Mouse (Mus musculus) CH12.LX (cell line): ENCODE results near the gene Ntm. TPM values are rescaled to one million over a fixed set of nuclear protein-coding genes. Genes with fewer than 3 reads are reported as not detected.

ENCODE experiments used
- DNase-seq: peaks from one replicate; pipeline ENCODE4 v3.0.0-alpha.2; 2013; ENCODE audit errors: extremely low read depth
- H3K27ac ChIP-seq: 2 replicates; pipeline ENCODE4 v1.5.1; 2012; ENCODE audit warnings: low read depth, mild to moderate bottlenecking, control low read depth, moderate library complexity; ENCODE audit not compliant: insufficient read depth
- H3K27me3 ChIP-seq: replicated peaks from 2 replicates; pipeline ENCODE3; 2012; ENCODE audit warnings: inconsistent platforms
- H3K36me3 ChIP-seq, 2 experiments: replicated peaks in 1 of 2; 2 replicates each; pipeline versions ENCODE3 to v1.6.1; 2012; ENCODE audit warnings: inconsistent platforms in 1 of 2, low read length in 1 of 2, mild to moderate bottlenecking in 1 of 2, mixed read lengths in 1 of 2, moderate library complexity in 1 of 2; ENCODE audit not compliant: control insufficient read depth in 1 of 2, insufficient read depth in 1 of 2
- H3K4me1 ChIP-seq, 2 experiments: 2 replicates each; pipeline ENCODE4 v1.6.1; 2012; ENCODE audit warnings: inconsistent platforms in 1 of 2, moderate library complexity in 1 of 2; ENCODE audit not compliant: insufficient read depth in 2 of 2, control insufficient read depth in 1 of 2
- H3K4me2 ChIP-seq: 2 replicates; pipeline ENCODE4 v1.6.1; 2012; ENCODE audit warnings: low read depth, mild to moderate bottlenecking, control low read depth; ENCODE audit not compliant: poor library complexity, insufficient read depth, severe bottlenecking
- H3K4me3 ChIP-seq, 3 experiments: fragments of 150-350 bp in 1 of 3; sonication (generic) in 1 of 3; replicated peaks in 1 of 3; 2 replicates each; pipeline versions ENCODE3 to v1.5.1; 2011 to 2012; ENCODE audit warnings: low read depth in 2 of 3, low read length in 2 of 3, mild to moderate bottlenecking in 2 of 3, moderate library complexity in 2 of 3, control low read depth in 1 of 3, improper control_type of control experiment in 1 of 3, inconsistent platforms in 1 of 3, mixed read lengths in 1 of 3; ENCODE audit not compliant: poor library complexity in 1 of 3
- H3K79me2 ChIP-seq: replicated peaks from 2 replicates; pipeline ENCODE4 v1.6.1; 2012; ENCODE audit warnings: mild to moderate bottlenecking, moderate library complexity; ENCODE audit not compliant: control insufficient read depth, poor library complexity, insufficient read depth, severe bottlenecking; ENCODE audit errors: extremely low read depth
- H3K9ac ChIP-seq: 2 replicates; pipeline ENCODE4 v1.6.1; 2012; ENCODE audit warnings: low read depth, mild to moderate bottlenecking, control low read depth, moderate library complexity; ENCODE audit not compliant: insufficient read depth
- H3K9me3 ChIP-seq: replicated peaks from 2 replicates; pipeline ENCODE3; 2012; ENCODE audit warnings: low read length, inconsistent platforms, mixed read lengths
- CHD1 ChIP-seq: IDR thresholded peaks from 2 replicates; pipeline ENCODE4 v1.6.1; 2012; ENCODE audit warnings: low read depth, low read length, improper control_type of control experiment, inconsistent platforms
- CTCF ChIP-seq, 2 experiments: IDR thresholded peaks in 1 of 2; conservative IDR thresholded peaks in 1 of 2; 2 replicates each; pipeline ENCODE4 v1.5.1; 2011 to 2012; ENCODE audit warnings: low read depth in 2 of 2, low read length in 2 of 2, improper control_type of control experiment in 1 of 2, inconsistent platforms in 1 of 2, mild to moderate bottlenecking in 1 of 2, moderate library complexity in 1 of 2
- E2F4 ChIP-seq: IDR thresholded peaks from 2 replicates; pipeline ENCODE4 v1.6.1; 2011; ENCODE audit warnings: low read depth, low read length, improper control_type of control experiment; ENCODE audit not compliant: insufficient replicate concordance
- IRF4 ChIP-seq: IDR thresholded peaks from 2 replicates; pipeline ENCODE4 v1.6.1; 2014; ENCODE audit warnings: low read depth, mild to moderate bottlenecking, inconsistent platforms, low read length, improper control_type of control experiment
- JUN ChIP-seq: IDR thresholded peaks from 2 replicates; pipeline ENCODE4 v1.6.1; 2011; ENCODE audit warnings: low read depth, mild to moderate bottlenecking, low read length, improper control_type of control experiment, moderate library complexity; ENCODE audit not compliant: insufficient read depth
- JUND ChIP-seq: conservative IDR thresholded peaks from 2 replicates; pipeline ENCODE4 v1.6.1; 2011; ENCODE audit warnings: low read depth, low read length, improper control_type of control experiment
- KAT2A ChIP-seq: IDR thresholded peaks from 2 replicates; pipeline ENCODE4 v1.6.1; 2012; ENCODE audit warnings: low read length, improper control_type of control experiment, inconsistent platforms; ENCODE audit not compliant: insufficient replicate concordance
- MAFK ChIP-seq: IDR thresholded peaks from 2 replicates; pipeline ENCODE4 v1.6.1; 2011; ENCODE audit warnings: low read length, improper control_type of control experiment; ENCODE audit not compliant: insufficient replicate concordance
- MXI1 ChIP-seq: IDR thresholded peaks from 2 replicates; pipeline ENCODE4 v1.6.1; 2011; ENCODE audit warnings: mild to moderate bottlenecking, low read depth, low read length, improper control_type of control experiment
- NRF1 ChIP-seq: IDR thresholded peaks from 2 replicates; pipeline ENCODE4 v1.6.1; 2014; ENCODE audit warnings: low read depth, mild to moderate bottlenecking, inconsistent platforms, low read length, improper control_type of control experiment, moderate library complexity
- RAD21 ChIP-seq: IDR thresholded peaks from 2 replicates; pipeline ENCODE4 v1.6.1; 2011; ENCODE audit warnings: low read depth, mild to moderate bottlenecking, low read length, improper control_type of control experiment, moderate library complexity
- SIN3A ChIP-seq: IDR thresholded peaks from 2 replicates; pipeline ENCODE4 v1.6.1; 2012; ENCODE audit warnings: low read length, improper control_type of control experiment, inconsistent platforms
- SMC3 ChIP-seq: IDR thresholded peaks from 2 replicates; pipeline ENCODE4 v1.6.1; 2011; ENCODE audit warnings: low read depth, low read length, improper control_type of control experiment
- TBP ChIP-seq: conservative IDR thresholded peaks from 2 replicates; pipeline ENCODE4 v1.6.1; 2011; ENCODE audit warnings: low read depth, low read length, improper control_type of control experiment
- UBTF ChIP-seq: IDR thresholded peaks from 2 replicates; pipeline ENCODE4 v1.6.1; 2012; ENCODE audit warnings: low read depth, mild to moderate bottlenecking, inconsistent platforms, low read length, improper control_type of control experiment, moderate library complexity
- USF1 ChIP-seq: IDR thresholded peaks from 2 replicates; pipeline ENCODE4 v1.6.1; 2014; ENCODE audit warnings: low read depth, mild to moderate bottlenecking, inconsistent platforms, low read length, improper control_type of control experiment
- USF2 ChIP-seq: conservative IDR thresholded peaks from 2 replicates; pipeline ENCODE4 v1.6.1; 2011; ENCODE audit warnings: low read depth, low read length, improper control_type of control experiment
- ZC3H11A ChIP-seq: IDR thresholded peaks from 2 replicates; pipeline ENCODE4 v1.6.1; 2012; ENCODE audit warnings: low read depth, mild to moderate bottlenecking, inconsistent platforms, low read length, improper control_type of control experiment
- ZNF384 ChIP-seq: IDR thresholded peaks from 2 replicates; pipeline ENCODE4 v1.6.1; 2012; ENCODE audit warnings: low read depth, low read length, improper control_type of control experiment, inconsistent platforms
- dilution Hi-C: fragments of 300-500 bp; cut with MboI; formaldehyde crosslinking; loops from 2 replicates; pipeline ENCODE4 v1.14.3; 2020; ENCODE audit warnings: low sequenced_read_pairs; ENCODE audit not compliant: extremely low pct_unique_long_range_greater_than_20kb, extremely low pct_ligation_motif_present
- in situ Hi-C: fragments of 300-500 bp; cut with MboI; formaldehyde crosslinking; loops from 3 replicates; pipeline ENCODE4 v1.14.3; 2019; ENCODE audit warnings: low sequenced_read_pairs, low pct_ligation_motif_present, low pct_unique_long_range_greater_than_20kb, mixed read lengths
- polyA plus RNA-seq: library from polyadenylated mRNA; unstranded; fragments of >175 nt; gene quantifications from 2 replicates; pipeline ENCODE4 v1.2.1, GENCODE M21; 2012; ENCODE audit warnings: low read depth; ENCODE audit not compliant: insufficient read length
- total RNA-seq, 2 experiments: library from RNA; depleted of rRNA; stranded (reverse); fragments of 300-350 nt in 1 of 2; fragments of >200 nt in 1 of 2; gene quantifications; 2 replicates each; pipeline ENCODE4 v1.2.3; 2012 to 2014

The Ntm gene
- total and polyA plus RNA-seq, 3 experiments, result not detected

- Histone ChIP-seq H3K4me3 (no peak overlapping the region), H3K9me3 (peaks cover 55% of the 10 kb centered on the region), H3K9ac (no peak overlapping the region), H3K27me3 (no peaks in the 10 kb centered on the region), H3K79me2 (no peaks in the 10 kb centered on the region), H3K4me2 (no peak overlapping the region), H3K27ac (no peak overlapping the region), H3K36me3 (no peaks in the 10 kb centered on the region), H3K4me1 (no peaks in the 10 kb centered on the region)
- DNase-seq, result no peak
- dilution Hi-C loops (no loop called here), in situ Hi-C loops (no loop called here)
- TF ChIP-seq KAT2A (no peak), IRF4 (no peak), ZNF384 (no peak), SIN3A (no peak), JUN (no peak), CTCF (conservative IDR thresholded peaks at IDR 0.05 in 1 of 2, IDR thresholded peaks at IDR 0.05 in 1 of 2; ENCODE audit: low read depth in 2 of 2, low read length in 2 of 2) (no peak), TBP (no peak), ZC3H11A (no peak), USF2 (no peak), USF1 (no peak)
Observed at GRCm38 (mm10) chr9:29888712-29889111, 74.2 kb downstream of the Ntm start.

GRCm38 (mm10) chr9:29887924-29888323, 75.0 kb downstream of the Ntm start:
- no peaks in the 10 kb centered on the region for H3K27me3 ChIP-seq
- no peaks in the 10 kb centered on the region for H3K36me3 ChIP-seq
- no peak overlapping the region for H3K27ac ChIP-seq
- TF ChIP-seq UBTF (no peak), MAFK (no peak), SMC3 (no peak), CHD1 (no peak), RAD21 (no peak), E2F4 (no peak), JUN (no peak), JUND (no peak), NRF1 (no peak), ZNF384 (no peak), MXI1 (no peak), SIN3A (no peak)
- in situ Hi-C loops (no loop called here), dilution Hi-C loops (no loop called here)
- H3K4me2 ChIP-seq, result no peak overlapping the region
- H3K4me3 ChIP-seq, result no peak overlapping the region
- no peak overlapping the region for H3K9ac ChIP-seq
- no peaks in the 10 kb centered on the region for H3K4me1 ChIP-seq
- H3K79me2 ChIP-seq, result no peaks in the 10 kb centered on the region
- DNase-seq, result no peak
- peaks cover 53% of the 10 kb centered on the region for H3K9me3 ChIP-seq
